Mouse (Mus musculus) G1E (cell line): ENCODE results near the gene Aqp8.

Experiments
- CTCF ChIP-seq: IDR thresholded peaks from 2 replicates; pipeline ENCODE4 v1.5.1; 2012; ENCODE audit warnings: low read depth, low read length, inconsistent platforms, mixed read lengths
- GATA1 ChIP-seq: IDR thresholded peaks from 2 replicates; pipeline ENCODE4 v1.6.1; 2012; ENCODE audit warnings: borderline replicate concordance, low read length, inconsistent platforms, mixed read lengths
- GATA2 ChIP-seq: IDR thresholded peaks from 2 replicates; pipeline ENCODE4 v1.6.1; 2012; ENCODE audit warnings: low read depth, low read length, inconsistent platforms, borderline replicate concordance
- POLR2AphosphoS5 ChIP-seq: IDR thresholded peaks from 2 replicates; pipeline ENCODE4 v1.6.1; 2012; ENCODE audit warnings: low read depth, low read length, inconsistent platforms; ENCODE audit not compliant: insufficient replicate concordance
- TAL1 ChIP-seq: conservative IDR thresholded peaks from 2 replicates; pipeline ENCODE4 v1.6.1; 2012; ENCODE audit warnings: low read depth, low read length, inconsistent platforms, mixed read lengths

DNA sequence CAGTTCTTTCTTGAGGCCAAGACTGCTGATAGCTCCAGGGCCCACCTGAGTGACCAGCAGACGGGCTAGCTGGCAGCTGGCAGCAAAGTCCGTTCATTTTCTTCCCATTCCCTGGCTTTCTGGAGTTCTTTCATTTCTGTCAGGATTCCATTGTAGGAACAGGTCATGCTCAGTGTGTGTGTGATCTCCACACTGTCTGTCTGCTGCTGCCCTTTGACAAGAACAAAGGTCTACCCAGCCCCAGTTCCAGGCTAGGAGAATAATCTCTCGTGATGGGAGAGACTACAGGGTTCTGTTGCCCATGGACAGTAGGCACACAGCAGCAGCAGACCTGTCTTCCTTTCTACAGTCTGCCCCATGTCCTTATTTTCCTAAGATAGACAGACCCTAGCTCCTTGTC, 44.4 kb upstream of the Aqp8 start:
- TF ChIP-seq CTCF (no peak), GATA1 (no peak), GATA2 (no peak), POLR2AphosphoS5 (no peak), TAL1 (no peak)
